Mouse (Mus musculus) MEL (cell line): ENCODE results near the gene March4. TPM values are rescaled to one million over a fixed set of nuclear protein-coding genes. Genes with fewer than 3 reads are reported as not detected.

Source experiments
- DNase-seq: peaks from one replicate; pipeline ENCODE4 v3.0.0; 2011; ENCODE audit warnings: low read depth, low spot score
- H3K27ac ChIP-seq: 2 replicates; pipeline ENCODE4 v1.5.1; 2012; ENCODE audit warnings: low read depth, mild to moderate bottlenecking, control low read depth, low read length, moderate library complexity; ENCODE audit not compliant: control insufficient read depth
- H3K27me3 ChIP-seq, 2 experiments: fragments of 150-350 bp in 1 of 2; sonication (generic) in 1 of 2; 2 replicates each; pipeline ENCODE4 v1.6.1; 2012; ENCODE audit warnings: low read length in 2 of 2, mild to moderate bottlenecking in 2 of 2, improper control_type of control experiment in 1 of 2, moderate library complexity in 1 of 2; ENCODE audit not compliant: insufficient read depth in 2 of 2, control insufficient read depth in 1 of 2
- H3K36me3 ChIP-seq, 2 experiments: 2 replicates each; pipeline ENCODE4 v1.6.1; 2012 to 2014; ENCODE audit warnings: low read length in 2 of 2, improper control_type of control experiment in 1 of 2, inconsistent platforms in 1 of 2, mild to moderate bottlenecking in 1 of 2; ENCODE audit not compliant: insufficient read depth in 2 of 2, control insufficient read depth in 1 of 2
- H3K4me1 ChIP-seq, 2 experiments: fragments of 150-350 bp in 1 of 2; sonication (generic) in 1 of 2; 2 replicates each; pipeline ENCODE4 v1.6.1; 2012; ENCODE audit warnings: low read length in 2 of 2, improper control_type of control experiment in 1 of 2, mild to moderate bottlenecking in 1 of 2; ENCODE audit not compliant: insufficient read depth in 2 of 2, control insufficient read depth in 1 of 2
- H3K4me3 ChIP-seq, 2 experiments: fragments of 150-350 bp in 1 of 2; sonication (generic) in 1 of 2; 2 replicates each; pipeline ENCODE4 v1.5.1; 2012; ENCODE audit warnings: low read depth in 2 of 2, low read length in 2 of 2, mild to moderate bottlenecking in 2 of 2, moderate library complexity in 2 of 2, control low read depth in 1 of 2, improper control_type of control experiment in 1 of 2; ENCODE audit not compliant: control insufficient read depth in 1 of 2, insufficient read depth in 1 of 2
- H3K79me2 ChIP-seq: 2 replicates; pipeline ENCODE4 v1.6.1; 2012; ENCODE audit warnings: mild to moderate bottlenecking, low read length, moderate library complexity; ENCODE audit not compliant: control insufficient read depth, poor library complexity, insufficient read depth
- H3K9ac ChIP-seq: 2 replicates; pipeline ENCODE4 v1.6.1; 2012; ENCODE audit warnings: low read depth, mild to moderate bottlenecking, control low read depth, low read length, moderate library complexity; ENCODE audit not compliant: control insufficient read depth, poor library complexity, severe bottlenecking
- H3K9me3 ChIP-seq: fragments of 150-350 bp; sonication (generic); replicated peaks from 2 replicates; pipeline ENCODE4 v1.6.1; 2012; ENCODE audit warnings: mild to moderate bottlenecking, low read length, improper control_type of control experiment, moderate library complexity; ENCODE audit not compliant: insufficient read depth
- CHD2 ChIP-seq: IDR thresholded peaks from 2 replicates; pipeline ENCODE4 v1.6.1; 2011; ENCODE audit warnings: low read length, improper control_type of control experiment
- JUND ChIP-seq: IDR thresholded peaks from 2 replicates; pipeline ENCODE4 v1.6.1; 2011; ENCODE audit warnings: low read depth, mild to moderate bottlenecking, improper control_type of control experiment, low read length
- MAFK ChIP-seq: IDR thresholded peaks from 2 replicates; pipeline ENCODE4 v1.6.1; 2011; ENCODE audit warnings: low read depth, mild to moderate bottlenecking, low read length, improper control_type of control experiment, borderline replicate concordance
- MAZ ChIP-seq: IDR thresholded peaks from 2 replicates; pipeline ENCODE4 v1.6.1; 2012; ENCODE audit warnings: low read depth, mild to moderate bottlenecking, inconsistent platforms, low read length, improper control_type of control experiment
- MYC ChIP-seq: IDR thresholded peaks from 2 replicates; pipeline ENCODE4 v1.6.1; 2011; ENCODE audit warnings: low read depth, mild to moderate bottlenecking, low read length, improper control_type of control experiment, moderate library complexity
- NELFE ChIP-seq: IDR thresholded peaks from 2 replicates; pipeline ENCODE4 v1.6.1; 2011; ENCODE audit warnings: low read depth, low read length, improper control_type of control experiment
- NRF1 ChIP-seq: IDR thresholded peaks from 2 replicates; pipeline ENCODE4 v1.6.1; 2014; ENCODE audit warnings: low read depth, mild to moderate bottlenecking, inconsistent platforms, low read length, improper control_type of control experiment, moderate library complexity; ENCODE audit not compliant: poor library complexity, insufficient read depth, severe bottlenecking
- POLR2A ChIP-seq, 2 experiments: IDR thresholded peaks; 2 replicates each; pipeline ENCODE4 v1.6.1; 2011 to 2012; ENCODE audit warnings: low read length in 2 of 2, mild to moderate bottlenecking in 2 of 2, control low read depth in 1 of 2, improper control_type of control experiment in 1 of 2, low read depth in 1 of 2, moderate library complexity in 1 of 2; ENCODE audit not compliant: control insufficient read depth in 1 of 2, insufficient read depth in 1 of 2, poor library complexity in 1 of 2
- RAD21 ChIP-seq: IDR thresholded peaks from 2 replicates; pipeline ENCODE4 v1.6.1; 2011; ENCODE audit warnings: mild to moderate bottlenecking, low read depth, low read length, improper control_type of control experiment
- SIN3A ChIP-seq: IDR thresholded peaks from 2 replicates; pipeline ENCODE4 v1.6.1; 2012; ENCODE audit warnings: low read length, improper control_type of control experiment, inconsistent platforms
- TAL1 ChIP-seq: IDR thresholded peaks from 2 replicates; pipeline ENCODE4 v1.6.1; 2012; ENCODE audit warnings: mild to moderate bottlenecking, inconsistent platforms, low read length, moderate library complexity, mixed read lengths
- ZKSCAN1 ChIP-seq: IDR thresholded peaks from 2 replicates; pipeline ENCODE4 v1.6.1; 2012; ENCODE audit warnings: low read depth, mild to moderate bottlenecking, inconsistent platforms, low read length, improper control_type of control experiment, moderate library complexity
- ZMIZ1 ChIP-seq: IDR thresholded peaks from 2 replicates; pipeline ENCODE4 v1.6.1; 2012; ENCODE audit warnings: low read depth, mild to moderate bottlenecking, inconsistent platforms, low read length, improper control_type of control experiment, moderate library complexity
- polyA plus RNA-seq, 2 experiments: library from polyadenylated mRNA; stranded (reverse) in 1 of 2; unstranded in 1 of 2; fragments of >175 nt in 1 of 2; fragments of >200 nt in 1 of 2; gene quantifications; 2 replicates each; pipeline versions ENCODE4 v1.2.1 to v1.2.4; 2012; ENCODE audit warnings: low replicate concordance in 2 of 2, low read depth in 1 of 2; ENCODE audit not compliant: insufficient read length in 2 of 2, insufficient read depth in 1 of 2, missing spikeins in 1 of 2
- total RNA-seq: library from RNA; depleted of rRNA; stranded (reverse); fragments of 300-350 nt; gene quantifications from 2 replicates; pipeline ENCODE4 v1.2.3, GENCODE M21; 2012

Gene March4
- total and polyA plus RNA-seq, 3 experiments = not detected

DNA sequence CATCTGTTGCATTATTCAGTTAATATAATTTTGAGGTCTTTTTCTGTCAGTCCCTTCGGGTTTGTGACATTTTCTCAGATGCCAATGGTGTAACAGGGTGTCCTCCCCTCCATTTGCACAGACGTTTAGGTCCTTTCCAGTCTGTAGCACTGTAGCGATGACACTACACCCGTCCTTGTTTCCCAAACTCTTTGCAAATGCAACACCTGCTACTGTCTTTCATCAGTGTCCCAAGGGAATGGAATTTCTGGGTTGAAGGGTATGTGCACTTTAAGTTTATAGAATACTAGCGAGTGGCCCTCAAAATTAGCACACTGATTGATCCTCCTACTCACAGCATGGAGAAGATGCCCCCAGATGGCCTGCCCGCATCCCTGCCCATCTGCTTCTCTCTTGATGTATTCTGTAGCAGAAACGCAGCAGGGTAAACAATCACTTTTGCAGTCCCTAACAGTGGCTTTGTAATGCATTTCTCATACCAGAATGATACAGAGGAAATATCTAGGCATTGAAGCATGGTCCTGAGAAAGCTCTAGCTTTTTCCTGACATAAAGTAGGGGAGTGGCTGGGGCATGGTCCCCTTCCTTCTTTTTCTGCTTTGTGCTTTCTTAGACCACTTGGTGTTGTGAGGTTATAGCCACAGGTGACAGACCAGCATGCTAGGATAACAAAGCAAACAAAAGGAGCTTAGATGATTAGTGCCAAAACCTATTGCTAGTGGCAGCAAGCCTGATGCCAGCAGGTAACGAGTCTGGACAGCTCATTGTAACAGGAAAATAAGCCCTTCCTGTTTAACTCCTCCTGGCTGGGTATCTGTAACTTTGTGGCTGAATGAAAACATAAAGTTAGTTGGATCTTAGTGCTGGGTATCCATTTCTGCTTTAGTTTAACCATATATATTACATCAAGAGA is 117.7 kb downstream of the March4 start:
- TF ChIP-seq ZMIZ1 = no peak
- no peak for TF ChIP-seq MAFK
- no peak for TF ChIP-seq SIN3A
- no peak for TF ChIP-seq CHD2
- no peak for TF ChIP-seq NRF1
- TF ChIP-seq TAL1 = no peak
- no peak for TF ChIP-seq ZKSCAN1
- no peak for TF ChIP-seq MAZ
- TF ChIP-seq POLR2A (IDR thresholded peaks at IDR 0.05; ENCODE audit: control insufficient read depth in 1 of 2, insufficient read depth in 1 of 2, low read depth in 1 of 2, low read length in 2 of 2, poor library complexity in 1 of 2) = no peak
- TF ChIP-seq, all 39 proteins: peak for 0
- Histone ChIP-seq H3K4me1 (no peaks in the 10 kb centered on the region), H3K9me3 (no peaks in the 10 kb centered on the region), H3K79me2 (no peaks in the 10 kb centered on the region), H3K9ac (no peak overlapping the region), H3K36me3 (no peaks in the 10 kb centered on the region), H3K27me3 (peaks cover 0 to 2% of the 10 kb centered on the region in 2 experiments; a peak in 3 of 4 replicates), H3K4me3 (no peak overlapping the region), H3K27ac (no peak overlapping the region)
- DNase-seq = no peak

DNA sequence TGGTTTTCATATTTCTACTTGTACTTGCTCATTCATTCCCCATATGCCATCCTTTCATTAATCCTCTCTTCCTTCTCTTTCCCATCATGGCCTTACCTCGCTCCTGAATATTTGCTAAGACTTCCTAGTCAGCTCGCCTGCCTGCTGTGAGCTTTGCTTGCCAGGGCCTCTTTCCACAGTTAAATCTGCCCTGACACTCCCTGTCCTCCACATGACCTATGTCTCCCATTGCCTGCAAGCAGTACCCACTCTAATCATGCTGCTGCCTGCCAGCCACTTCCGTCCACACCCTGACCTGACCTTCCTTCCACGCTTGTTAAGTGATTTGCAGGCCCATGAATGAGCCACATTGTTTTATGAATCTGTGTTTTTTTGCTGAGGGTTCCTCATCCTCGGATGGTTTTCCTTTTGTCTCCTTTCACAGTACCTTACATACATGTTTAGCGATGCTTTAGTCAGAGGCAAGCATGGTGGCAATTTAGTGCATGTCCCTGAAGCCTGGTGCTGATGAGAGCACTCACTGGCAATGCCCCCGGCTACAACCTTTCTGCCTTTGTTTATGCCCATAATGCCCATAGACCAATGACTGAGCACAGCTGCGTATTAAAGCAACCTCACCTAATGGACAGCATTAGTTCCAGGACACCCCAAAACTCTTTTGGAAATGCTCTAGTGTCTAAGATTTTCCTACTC is 122.0 kb downstream of the March4 start:
- TF ChIP-seq RAD21 (no peak), NELFE (no peak), ZKSCAN1 (no peak), TAL1 (no peak), JUND (no peak), MYC (no peak)

More for the DNA sequence above, 122.0 kb downstream of the March4 start:
- no peak overlapping the region for H3K9ac ChIP-seq
- no peaks in the 10 kb centered on the region for H3K4me1 ChIP-seq
- no peak overlapping the region for H3K4me3 ChIP-seq
- H3K27ac ChIP-seq = no peak overlapping the region
- H3K27me3 ChIP-seq = peaks cover 0 to 2% of the 10 kb centered on the region in 2 experiments; a peak in 2 of 4 replicates
- no peaks in the 10 kb centered on the region for H3K36me3 ChIP-seq
- H3K9me3 ChIP-seq = no peaks in the 10 kb centered on the region
- no peak for DNase-seq
- no peaks in the 10 kb centered on the region for H3K79me2 ChIP-seq
